Comparison of ENCODE assay signal across 26 mouse cellular contexts in the genomic region with DNA sequence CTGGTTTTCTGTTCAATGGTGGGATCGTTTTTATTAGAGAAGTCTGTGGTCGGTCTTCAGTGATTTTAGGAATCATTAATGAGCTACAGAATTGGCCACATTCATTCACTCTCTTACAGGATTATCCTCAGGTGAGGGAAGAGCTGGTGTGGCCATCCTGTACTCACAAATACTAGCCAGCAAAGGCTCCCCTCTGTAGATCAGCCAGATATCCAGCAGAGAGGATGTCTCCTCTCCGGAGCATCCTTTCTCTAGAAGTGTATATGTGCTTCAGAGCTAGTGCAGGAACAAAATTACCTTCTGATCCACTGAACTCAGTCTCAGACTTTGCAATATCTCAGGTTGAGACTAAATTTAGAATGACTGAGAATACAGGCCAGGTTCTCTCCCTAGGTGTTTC. TPM values are rescaled to one million over a fixed set of nuclear protein-coding genes. Genes with fewer than 3 reads are reported as not detected.
DNase-seq lines count a peak whose midpoint lies in the region; ATAC-seq and TF ChIP-seq lines count a peak whose summit lies in the region.
"Had no signal": no experiment of that assay in that cellular context is flagged by ENCODE, and none has a peak within 500 bp of the region (broad histone marks: within the 10 kb centered on the region; RNA-seq: fewer than 3 reads in every experiment).

No protein-coding gene starts in this region.

- DNase-seq in forebrain, postnatal 0 days: no peak
- DNase-seq in midbrain, postnatal 0 days (ENCODE audit: low spot score): no peak
- no peak for DNase-seq in heart, adult 11 months
- DNase-seq: adrenal gland, adult 2 months; gastrocnemius, postnatal 14 days; heart, adult 2 months; heart, postnatal 36 days; liver, postnatal 0 days; lung, postnatal 10 days; thymus, postnatal 25 days had no signal

- no peak overlapping the region for H3K27ac ChIP-seq in forebrain, postnatal 0 days (ENCODE audit: low read depth, low read length)
- no peak overlapping the region for H3K27ac ChIP-seq in forebrain, embryonic 15.5 days (replicated peaks)
- peak overlapping the region; percentile 45; the same call in 1 of the 2 replicates for H3K27ac ChIP-seq in midbrain, embryonic 15.5 days
- no peak overlapping the region for H3K27ac ChIP-seq in midbrain, embryonic 13.5 days
- peak overlapping the region; percentile 79; the same call in 1 of the 2 replicates for H3K27ac ChIP-seq in embryonic facial prominence, embryonic 15.5 days (replicated peaks)
- H3K27ac ChIP-seq in midbrain, postnatal 0 days (ENCODE audit: low read depth, low read length): peak overlapping the region; percentile 60; the same call in 1 of the 2 replicates
- H3K27ac ChIP-seq: forebrain, embryonic 13.5 days; heart, adult 2 months; kidney, embryonic 15.5 days; neural tube, embryonic 12.5 days had no signal

- H3K36me3 ChIP-seq in forebrain, postnatal 0 days (ENCODE audit: insufficient read depth): no peaks in the 10 kb centered on the region; the same call in 1 of the 2 replicates
- peaks cover 9% of the 10 kb centered on the region; the same call in 1 of the 2 replicates for H3K36me3 ChIP-seq in forebrain, embryonic 15.5 days
- no peaks in the 10 kb centered on the region for H3K36me3 ChIP-seq in midbrain, embryonic 15.5 days (replicated peaks)
- peaks cover 10% of the 10 kb centered on the region; the same call in 1 of the 2 replicates for H3K36me3 ChIP-seq in midbrain, embryonic 13.5 days
- H3K36me3 ChIP-seq in embryonic facial prominence, embryonic 15.5 days: no peaks in the 10 kb centered on the region
- H3K36me3 ChIP-seq in midbrain, postnatal 0 days (ENCODE audit: insufficient read depth, low read length): no peaks in the 10 kb centered on the region
- H3K36me3 ChIP-seq: kidney, embryonic 15.5 days; neural tube, embryonic 12.5 days had no signal

- no peaks in the 10 kb centered on the region for H3K27me3 ChIP-seq in forebrain, postnatal 0 days (ENCODE audit: insufficient read depth, low read length)
- no peaks in the 10 kb centered on the region for H3K27me3 ChIP-seq in forebrain, embryonic 15.5 days
- H3K27me3 ChIP-seq in midbrain, embryonic 15.5 days (replicated peaks): no peaks in the 10 kb centered on the region
- peaks cover 5% of the 10 kb centered on the region; the same call in 1 of the 2 replicates for H3K27me3 ChIP-seq in midbrain, embryonic 13.5 days
- no peaks in the 10 kb centered on the region for H3K27me3 ChIP-seq in embryonic facial prominence, embryonic 15.5 days
- no peaks in the 10 kb centered on the region for H3K27me3 ChIP-seq in midbrain, postnatal 0 days (ENCODE audit: insufficient read depth, low read length)
- H3K27me3 ChIP-seq: forebrain, embryonic 13.5 days; kidney, embryonic 15.5 days; neural tube, embryonic 12.5 days had no signal

- 34% methylated on average over 3 of the region's 3 CpGs for WGBS in forebrain, postnatal 0 days
- 44% methylated on average over 3 of the region's 3 CpGs for WGBS in forebrain, embryonic 15.5 days
- WGBS in midbrain, embryonic 15.5 days: 45% methylated on average over 3 of the region's 3 CpGs
- 33% methylated on average over 3 of the region's 3 CpGs for WGBS in midbrain, embryonic 13.5 days
- 59% methylated on average over 3 of the region's 3 CpGs for WGBS in embryonic facial prominence, embryonic 15.5 days
- WGBS in midbrain, postnatal 0 days: 35% methylated on average over 3 of the region's 3 CpGs

- TF ChIP-seq CTCF in forebrain, postnatal 0 days (IDR thresholded peaks at IDR 0.05; ENCODE audit: low read depth): no peak
- TF ChIP-seq CTCF in midbrain, postnatal 0 days (IDR thresholded peaks at IDR 0.05): no peak

- no peak for ATAC-seq in forebrain, postnatal 0 days
- ATAC-seq in forebrain, embryonic 15.5 days (replicated peaks): no peak
- no peak for ATAC-seq in midbrain, embryonic 15.5 days (replicated peaks)
- ATAC-seq in midbrain, embryonic 13.5 days: no peak
- ATAC-seq in embryonic facial prominence, embryonic 15.5 days (ENCODE audit: insufficient number of reproducible peaks, low FRiP score, low TSS enrichment, low read depth): no peak
- no peak for ATAC-seq in midbrain, postnatal 0 days (ENCODE audit: low FRiP score)
- ATAC-seq: forebrain, embryonic 13.5 days; intestine, embryonic 16.5 days; liver, postnatal 0 days had no signal

- H3K4me1 ChIP-seq in forebrain, postnatal 0 days (ENCODE audit: insufficient read depth): peaks cover 16% of the 10 kb centered on the region; the same call in 1 of the 2 replicates
- peaks cover 33% of the 10 kb centered on the region for H3K4me1 ChIP-seq in forebrain, embryonic 15.5 days
- H3K4me1 ChIP-seq in midbrain, embryonic 15.5 days: peaks cover 27% of the 10 kb centered on the region
- H3K4me1 ChIP-seq in midbrain, embryonic 13.5 days (replicated peaks): peaks cover 53% of the 10 kb centered on the region
- peaks cover 22% of the 10 kb centered on the region for H3K4me1 ChIP-seq in embryonic facial prominence, embryonic 15.5 days
- H3K4me1 ChIP-seq in midbrain, postnatal 0 days (ENCODE audit: insufficient read depth, low read length): peaks cover 19% of the 10 kb centered on the region; the same call in 1 of the 2 replicates

- peak overlapping the region; percentile 52 for H3K4me2 ChIP-seq in forebrain, postnatal 0 days (ENCODE audit: low read depth)
- H3K4me2 ChIP-seq in forebrain, embryonic 15.5 days (replicated peaks): no peak overlapping the region
- H3K4me2 ChIP-seq in midbrain, embryonic 15.5 days: peak overlapping the region; percentile 16; the same call in 1 of the 2 replicates
- H3K4me2 ChIP-seq in midbrain, embryonic 13.5 days (replicated peaks): no peak overlapping the region
- peak overlapping the region; percentile 19 for H3K4me2 ChIP-seq in embryonic facial prominence, embryonic 15.5 days (replicated peaks)
- H3K4me2 ChIP-seq in midbrain, postnatal 0 days (ENCODE audit: low read depth, low read length, poor library complexity, severe bottlenecking): peak overlapping the region; percentile 21; the same call in 1 of the 2 replicates
- H3K4me2 ChIP-seq: forebrain, embryonic 13.5 days; kidney, embryonic 15.5 days; neural tube, embryonic 12.5 days had no signal

- H3K4me3 ChIP-seq in forebrain, postnatal 0 days (ENCODE audit: low read depth, low read length): 0 out of 2 replicates have a peak overlapping the region, but pooled peaks have one; percentile 2
- H3K4me3 ChIP-seq in forebrain, embryonic 15.5 days: no peak overlapping the region
- no peak overlapping the region for H3K4me3 ChIP-seq in midbrain, embryonic 15.5 days
- no peak overlapping the region for H3K4me3 ChIP-seq in midbrain, embryonic 13.5 days (replicated peaks)
- 0 out of 2 replicates have a peak overlapping the region, but pooled peaks have one; percentile 10 for H3K4me3 ChIP-seq in embryonic facial prominence, embryonic 15.5 days (replicated peaks)
- H3K4me3 ChIP-seq in midbrain, postnatal 0 days (ENCODE audit: low read depth, low read length): no peak overlapping the region
- H3K4me3 ChIP-seq: erythroblast, embryonic 14.5 days; forebrain, embryonic 13.5 days; heart, adult 2 months; kidney, embryonic 15.5 days; neural tube, embryonic 12.5 days had no signal

- peak overlapping the region; percentile 33 for H3K9ac ChIP-seq in forebrain, postnatal 0 days
- H3K9ac ChIP-seq in forebrain, embryonic 15.5 days (replicated peaks): no peak overlapping the region
- H3K9ac ChIP-seq in midbrain, embryonic 15.5 days: no peak overlapping the region
- no peak overlapping the region for H3K9ac ChIP-seq in midbrain, embryonic 13.5 days (replicated peaks)
- no peak overlapping the region for H3K9ac ChIP-seq in embryonic facial prominence, embryonic 15.5 days
- peak overlapping the region; percentile 25; the same call in 1 of the 2 replicates for H3K9ac ChIP-seq in midbrain, postnatal 0 days (replicated peaks; ENCODE audit: low read length, poor library complexity, severe bottlenecking)
- H3K9ac ChIP-seq: forebrain, embryonic 13.5 days; kidney, embryonic 15.5 days; liver, postnatal 0 days; neural tube, embryonic 12.5 days had no signal

- no peaks in the 10 kb centered on the region for H3K9me3 ChIP-seq in forebrain, postnatal 0 days (ENCODE audit: low read length)
- 0 out of 2 replicates have a peak, but pooled peaks cover 2% of the 10 kb centered on the region for H3K9me3 ChIP-seq in forebrain, embryonic 15.5 days
- no peaks in the 10 kb centered on the region for H3K9me3 ChIP-seq in midbrain, embryonic 15.5 days
- H3K9me3 ChIP-seq in midbrain, embryonic 13.5 days: no peaks in the 10 kb centered on the region
- H3K9me3 ChIP-seq in embryonic facial prominence, embryonic 15.5 days (replicated peaks): no peaks in the 10 kb centered on the region
- H3K9me3 ChIP-seq in midbrain, postnatal 0 days (ENCODE audit: low read length): no peaks in the 10 kb centered on the region
- H3K9me3 ChIP-seq: forebrain, embryonic 13.5 days; kidney, embryonic 15.5 days; neural tube, embryonic 12.5 days had no signal

RNA-seq across cellular contexts. Expression of a gene that starts 7.8 kb away (rescaled TPM):
- total RNA-seq in forebrain, postnatal 0 days (2014; rRNA removed): not detected in 2 replicates
- polyA plus RNA-seq in forebrain, postnatal 0 days (2015; fragmentation: Nextera tagmentation; extraction: Ambion mirVana): not detected in 2 replicates
- not detected in 2 replicates for polyA plus RNA-seq in forebrain, embryonic 15.5 days (2015; fragmentation: Nextera tagmentation; extraction: Ambion mirVana)
- polyA plus RNA-seq in midbrain, embryonic 15.5 days (2015; fragmentation: Nextera tagmentation; extraction: Ambion mirVana): not detected in 2 replicates
- not detected in 2 replicates for polyA plus RNA-seq in midbrain, embryonic 13.5 days (2015; fragmentation: Nextera tagmentation; extraction: Ambion mirVana)
- polyA plus RNA-seq in embryonic facial prominence, embryonic 15.5 days (2015; fragmentation: Nextera tagmentation; extraction: Ambion mirVana): not detected in 2 replicates
- not detected in 2 replicates for total RNA-seq in midbrain, postnatal 0 days (2014; rRNA removed)
- not detected in 2 replicates for polyA plus RNA-seq in midbrain, postnatal 0 days (2015; fragmentation: Nextera tagmentation; extraction: Ambion mirVana)
- total RNA-seq: adrenal gland, adult 2 months; gastrocnemius, postnatal 14 days; heart, adult 2 months; heart, postnatal 36 days; layer of hippocampus, postnatal 25 days; left cerebral cortex, postnatal 25 days; liver, adult 2 months; megakaryocyte progenitor cell, adult 5-6 weeks; monocyte, adult 5-6 weeks had no signal
- polyA plus RNA-seq: adrenal gland, adult 2 months; erythroblast, embryonic 14.5 days; forebrain, embryonic 13.5 days; heart, adult 2 months; heart, embryonic 14.5 days; intestine, embryonic 16.5 days; kidney, embryonic 15.5 days; liver, adult 2 months; liver, postnatal 0 days; neural tube, embryonic 12.5 days; small intestine, adult 2 months had no signal

Comparison
In these comparisons a context has a peak if more than half of its experiments do, and no peak if none do; other contexts are left out.
1. H3K27ac ChIP-seq: peak in midbrain, embryonic 15.5 days (single experiment), embryonic facial prominence, embryonic 15.5 days (single experiment) and midbrain, postnatal 0 days (single experiment); none in forebrain, postnatal 0 days (single experiment), forebrain, embryonic 15.5 days (single experiment) and midbrain, embryonic 13.5 days (single experiment).
2. H3K4me2 ChIP-seq: peak in forebrain, postnatal 0 days (single experiment), midbrain, embryonic 15.5 days (single experiment), embryonic facial prominence, embryonic 15.5 days (single experiment) and midbrain, postnatal 0 days (single experiment); none in forebrain, embryonic 15.5 days (single experiment) and midbrain, embryonic 13.5 days (single experiment).
3. H3K4me3 ChIP-seq: peak in forebrain, postnatal 0 days (single experiment) and embryonic facial prominence, embryonic 15.5 days (single experiment); none in forebrain, embryonic 15.5 days (single experiment), midbrain, embryonic 15.5 days (single experiment), midbrain, embryonic 13.5 days (single experiment) and midbrain, postnatal 0 days (single experiment).
4. H3K9ac ChIP-seq: peak in forebrain, postnatal 0 days (single experiment) and midbrain, postnatal 0 days (single experiment); none in forebrain, embryonic 15.5 days (single experiment), midbrain, embryonic 15.5 days (single experiment), midbrain, embryonic 13.5 days (single experiment) and embryonic facial prominence, embryonic 15.5 days (single experiment).